Mouse (Mus musculus): ENCODE data around the gene Lrit2.

The Lrit2 gene

DNA sequence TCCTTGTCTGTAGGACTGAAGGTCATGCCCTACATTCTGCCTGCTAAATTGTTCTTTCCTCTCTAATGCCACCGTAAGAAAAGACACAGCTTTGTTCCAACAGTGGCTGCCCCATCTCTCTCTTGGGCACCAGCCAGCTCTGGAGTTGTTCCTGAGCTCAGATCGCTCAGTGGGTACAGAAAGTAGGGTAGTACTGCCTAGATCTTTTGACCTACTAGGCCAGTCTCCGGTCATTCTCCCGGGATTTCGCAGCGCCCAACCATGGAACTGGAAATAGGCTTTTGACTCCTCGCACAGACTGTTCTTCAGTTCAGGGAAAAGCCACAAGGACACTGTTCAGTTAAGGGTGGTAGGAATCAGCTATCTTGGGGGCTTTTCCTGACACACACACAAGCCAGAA, 45.2 kb downstream of the Lrit2 start:
- no peak for DNase-seq

DNA sequence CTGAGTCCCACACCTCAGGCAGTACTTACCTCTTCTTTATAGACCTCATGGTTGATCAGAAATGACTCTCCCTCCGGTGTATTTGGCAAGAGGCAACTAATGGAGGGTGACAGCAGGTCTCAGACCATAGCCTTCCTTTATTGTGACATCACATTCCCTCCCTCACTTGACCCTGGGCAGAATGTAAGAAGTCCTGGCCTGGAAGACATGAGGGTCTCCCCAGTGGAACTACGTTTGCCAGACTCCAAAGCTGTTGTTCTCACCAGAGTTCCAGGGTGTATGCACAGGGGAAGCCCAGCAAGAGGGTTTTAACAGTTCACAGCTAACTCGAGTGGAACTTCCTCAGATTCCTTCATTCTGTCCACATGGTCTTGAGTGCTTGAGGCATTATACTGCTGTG, 46.2 kb downstream of the Lrit2 start, which contains the start of gene 2610528A11Rik:
TSS of gene 2610528A11Rik (minus strand) at position 101 of the 400 bp plus-strand sequence.
- no peak for DNase-seq

DNA sequence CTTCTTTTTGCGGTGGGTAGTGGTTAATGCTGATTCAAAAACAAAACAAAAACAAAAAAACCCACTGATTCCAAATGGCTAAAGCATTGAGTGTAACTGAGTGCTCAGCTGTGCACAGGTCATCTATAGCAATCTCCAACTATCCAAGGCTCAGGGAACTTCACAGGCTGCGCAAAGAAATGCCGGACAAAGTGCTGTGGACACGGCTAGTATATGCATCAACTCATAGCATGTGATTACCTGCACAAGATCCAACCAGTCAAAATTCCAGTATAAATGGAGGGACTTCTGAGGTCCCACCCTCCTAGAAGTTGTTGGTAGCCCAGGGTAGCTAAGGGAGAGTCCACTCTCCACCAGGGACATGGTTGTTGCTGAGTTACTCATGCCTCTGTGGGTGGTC, 51.5 kb downstream of the Lrit2 start:
- DNase-seq = no peak

Measured in kidney, postnatal 4 days (tissue).